Mouse (Mus musculus) cerebellum, postnatal 10 days (tissue): Measurements from ENCODE around the gene Adra2b.

Experiments used
- DNase-seq, 2 experiments: peaks; one replicate each; pipeline ENCODE4 v3.0.0; 2021; ENCODE audit warnings: mixed read lengths in 2 of 2

Gene Adra2b

DNA sequence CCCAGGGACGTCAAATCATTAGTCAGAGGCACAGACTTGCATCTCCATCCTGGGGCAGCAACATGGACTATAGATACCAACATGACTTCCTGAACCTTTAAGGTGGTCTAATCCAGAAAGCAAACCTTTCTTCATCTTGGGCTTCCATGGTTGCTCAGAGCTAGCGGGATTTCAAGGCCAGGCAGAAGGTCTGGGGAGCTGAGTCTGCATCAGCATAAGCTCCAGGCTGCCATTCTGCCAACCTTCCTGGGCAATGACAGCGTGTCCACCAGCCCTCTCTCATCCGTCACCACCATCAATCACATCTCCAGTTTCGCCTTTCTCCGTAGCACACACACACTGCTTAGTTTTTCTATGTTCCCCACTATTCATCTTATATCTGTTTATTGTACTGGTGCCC lies 23.7 kb upstream of the Adra2b start:
- no peak for DNase-seq

DNA sequence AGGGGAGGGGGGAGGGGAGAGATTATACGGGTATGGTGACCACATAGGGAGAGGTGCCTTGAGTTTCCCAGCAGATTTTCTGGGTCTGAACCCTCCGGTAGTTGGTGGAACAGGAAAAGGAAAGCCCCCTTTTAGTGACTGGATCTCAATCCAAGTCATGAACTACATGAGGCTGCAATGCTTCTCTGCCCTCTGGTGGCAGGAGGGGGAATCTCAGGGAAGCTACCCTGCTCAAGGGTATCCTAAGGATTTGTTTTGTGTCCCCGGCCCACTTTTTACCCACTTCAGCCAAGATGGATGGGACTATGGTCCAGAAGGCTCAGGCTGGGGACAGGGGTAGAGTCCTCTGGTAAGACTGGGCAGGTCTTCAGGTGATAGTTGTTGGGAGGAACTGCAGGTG lies 21.8 kb upstream of the Adra2b start:
- peak; percentile 84 to 88 for DNase-seq

DNA sequence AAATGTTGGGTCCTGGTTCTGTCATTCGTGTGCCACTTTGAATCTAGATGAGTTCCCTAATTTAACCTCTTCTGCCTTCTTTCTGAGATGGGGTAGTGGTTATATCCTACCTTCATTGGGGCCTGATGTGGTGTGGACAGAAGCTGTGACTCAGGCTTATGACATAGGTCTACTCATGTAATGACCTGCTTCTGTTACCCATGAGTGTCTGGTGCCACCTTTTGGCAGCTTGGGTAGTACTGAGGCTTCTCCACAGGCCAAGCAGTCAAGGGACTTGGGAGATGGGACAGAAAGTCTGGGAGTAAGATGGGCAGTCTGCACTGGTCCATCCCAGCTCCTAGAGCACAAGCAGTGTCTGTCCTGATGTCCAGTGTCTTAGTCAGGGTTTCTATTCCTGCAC lies 16.7 kb upstream of the Adra2b start:
- DNase-seq = peak in 1 of 2 experiments; percentile 43

DNA sequence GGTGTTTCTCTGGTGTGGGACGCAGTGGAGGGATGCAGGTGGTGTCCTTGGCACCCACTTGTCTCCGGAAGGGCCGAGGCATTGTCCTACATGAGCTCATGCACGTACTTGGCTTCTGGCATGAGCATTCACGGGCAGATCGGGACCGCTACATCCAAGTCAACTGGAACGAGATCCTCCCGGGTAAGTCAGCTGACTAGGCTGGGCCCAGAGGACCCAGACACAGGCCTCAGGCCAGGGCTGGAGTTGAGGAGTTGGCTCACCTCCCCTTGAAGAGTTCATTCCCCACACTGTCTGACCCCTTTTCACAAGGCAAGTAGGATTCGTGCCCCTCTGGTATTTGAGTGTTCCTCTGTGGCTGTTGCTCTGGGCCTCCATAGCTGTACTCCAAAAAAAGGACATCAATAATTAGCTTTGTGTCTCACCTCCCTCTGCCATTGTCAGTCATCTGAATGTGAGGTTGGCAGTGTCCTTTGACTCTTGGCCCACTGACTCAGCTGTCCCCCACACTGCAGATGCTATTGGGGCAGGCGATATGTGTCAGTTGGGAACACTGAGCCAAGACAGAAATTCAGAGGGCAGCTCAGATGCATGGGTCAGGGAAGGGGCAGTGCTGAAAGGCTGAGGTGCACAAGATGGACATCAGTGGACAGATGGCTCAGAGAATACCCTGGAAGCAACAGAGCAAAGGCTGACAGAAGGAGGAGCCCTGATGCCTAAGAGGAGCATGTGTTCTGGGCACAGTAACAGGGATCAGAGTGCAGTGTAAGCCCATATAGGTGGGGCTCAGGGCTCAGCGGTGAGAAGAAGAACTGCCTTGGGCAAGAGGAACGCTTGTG lies 15.6 kb upstream of the Adra2b start:
- peak; percentile 57 to 68 for DNase-seq

DNA sequence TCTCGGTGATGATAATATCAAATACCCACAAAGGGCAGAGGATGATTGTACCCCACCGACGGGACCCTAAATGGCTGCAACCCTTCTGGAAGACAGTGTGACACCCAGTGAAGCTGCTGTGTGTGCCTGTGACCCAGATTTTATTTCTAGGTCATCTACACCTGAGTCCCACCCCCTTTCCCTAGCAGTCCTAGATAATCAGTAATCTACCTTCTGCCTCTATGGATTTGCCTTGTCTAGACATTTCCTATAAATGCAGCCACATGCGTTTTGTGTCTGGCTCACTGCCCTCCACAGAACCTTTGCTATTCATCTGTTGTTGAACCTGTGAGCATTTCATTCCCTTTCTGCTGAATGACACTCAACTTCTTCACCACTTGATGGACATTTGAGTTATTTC lies 9.1 kb upstream of the Adra2b start:
- no peak for DNase-seq

DNA sequence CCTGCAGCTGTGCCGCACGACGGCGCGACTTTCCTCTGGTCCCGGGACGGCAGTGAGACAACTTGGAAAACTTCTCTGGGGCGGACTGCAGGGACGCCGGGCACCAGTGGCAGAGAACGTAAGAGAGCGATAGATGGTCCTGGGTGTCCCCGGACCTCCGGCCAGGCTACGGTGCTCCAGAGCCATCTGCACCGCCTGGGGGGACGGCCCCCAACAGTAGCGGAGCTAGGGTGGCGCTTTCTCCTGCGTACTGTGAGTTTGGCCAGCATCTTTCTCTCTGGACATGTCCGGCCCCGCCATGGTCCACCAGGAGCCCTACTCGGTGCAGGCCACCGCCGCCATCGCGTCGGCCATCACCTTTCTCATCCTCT lies 259 bp downstream of the Adra2b start:
- DNase-seq = peak; percentile 13 to 19

DNA sequence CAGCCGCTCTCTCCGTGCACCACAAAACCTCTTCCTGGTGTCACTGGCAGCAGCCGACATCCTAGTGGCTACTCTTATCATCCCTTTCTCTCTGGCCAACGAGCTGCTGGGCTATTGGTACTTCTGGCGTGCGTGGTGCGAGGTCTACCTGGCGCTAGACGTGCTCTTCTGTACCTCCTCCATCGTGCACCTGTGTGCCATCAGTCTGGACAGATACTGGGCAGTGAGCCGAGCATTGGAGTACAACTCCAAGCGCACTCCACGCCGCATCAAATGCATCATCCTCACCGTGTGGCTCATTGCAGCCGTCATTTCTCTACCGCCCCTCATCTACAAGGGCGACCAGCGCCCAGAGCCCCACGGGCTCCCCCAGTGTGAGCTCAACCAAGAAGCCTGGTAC lies 688 bp downstream of the Adra2b start:
- peak; percentile 59 to 64 for DNase-seq

DNA sequence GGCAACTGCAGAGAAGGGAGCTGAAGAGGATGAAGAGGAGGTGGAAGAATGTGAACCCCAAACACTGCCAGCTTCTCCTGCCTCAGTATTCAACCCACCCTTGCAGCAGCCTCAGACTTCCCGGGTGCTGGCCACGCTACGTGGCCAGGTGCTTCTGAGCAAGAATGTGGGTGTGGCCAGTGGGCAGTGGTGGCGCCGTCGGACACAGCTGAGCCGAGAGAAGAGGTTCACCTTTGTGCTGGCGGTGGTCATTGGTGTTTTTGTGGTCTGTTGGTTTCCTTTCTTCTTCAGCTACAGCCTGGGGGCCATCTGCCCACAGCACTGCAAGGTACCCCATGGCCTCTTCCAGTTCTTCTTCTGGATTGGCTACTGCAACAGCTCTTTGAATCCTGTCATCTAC lies 1.4 kb downstream of the Adra2b start:
- DNase-seq = no peak

DNA sequence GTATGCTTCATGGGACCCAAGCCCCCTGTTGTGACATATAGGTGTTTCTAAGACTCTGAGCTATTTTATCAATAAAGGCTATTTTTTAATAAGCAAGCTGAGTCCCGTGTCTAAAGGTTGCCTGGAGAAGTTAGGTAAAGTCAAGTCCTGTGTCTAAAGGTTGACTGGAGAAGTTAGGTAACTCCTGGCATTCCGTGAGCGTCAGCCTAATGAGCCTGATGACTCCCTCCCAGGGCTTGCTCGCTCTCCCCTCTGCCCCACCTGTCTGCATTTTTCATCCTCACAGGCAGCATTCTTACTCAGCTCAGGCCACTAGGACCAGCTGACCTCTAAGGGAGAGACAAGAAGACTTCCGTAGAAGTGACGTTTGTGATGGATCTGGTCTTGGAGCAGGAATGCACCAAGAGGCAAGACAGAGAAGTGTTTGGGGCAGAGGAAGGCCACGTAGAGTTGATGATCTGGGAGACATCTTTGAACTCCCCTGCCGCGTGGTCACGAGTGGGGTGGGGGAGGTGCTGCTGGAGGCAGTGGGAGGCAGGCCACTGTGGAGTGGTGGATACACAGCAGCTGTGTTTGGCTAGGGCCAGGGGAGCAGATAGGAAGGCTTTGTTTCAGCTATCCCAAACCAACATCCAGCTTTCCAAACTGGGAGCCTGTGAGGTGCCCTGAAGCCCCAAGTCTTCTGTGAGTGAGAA lies 4.3 kb downstream of the Adra2b start:
- DNase-seq = no peak

DNA sequence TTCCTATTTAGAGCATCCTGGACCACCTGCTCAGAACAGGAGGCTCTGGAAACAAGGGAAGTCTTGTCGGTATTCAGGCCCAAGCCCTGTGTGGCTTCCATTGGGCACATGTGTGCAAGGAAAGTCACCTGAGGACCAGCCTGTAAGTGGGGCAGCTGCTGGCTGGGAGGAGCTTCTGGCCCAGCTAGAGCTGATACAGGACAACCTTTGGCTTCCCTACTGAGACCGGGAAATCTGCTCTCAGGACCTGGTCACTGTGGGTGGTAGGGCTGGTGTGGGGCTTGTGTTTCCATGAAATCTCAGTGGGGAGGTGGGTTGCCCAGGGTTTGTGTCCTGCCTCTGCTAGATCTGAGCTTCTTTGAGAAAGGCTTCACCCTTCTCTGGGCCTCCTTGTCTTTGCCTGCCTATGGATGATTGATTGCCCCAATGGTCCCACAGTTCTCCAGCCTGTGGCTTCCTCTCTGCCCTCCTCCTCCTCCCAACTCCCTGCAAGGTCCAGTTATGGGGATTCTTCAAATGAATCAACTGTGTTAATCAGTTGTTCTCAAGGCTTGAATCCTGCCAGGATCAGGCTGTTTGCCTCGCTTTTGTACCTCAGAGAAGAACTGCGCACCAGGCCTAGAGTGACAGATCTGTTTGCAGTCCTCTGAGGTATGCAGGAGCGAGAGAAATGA lies 6.8 kb downstream of the Adra2b start:
- no peak for DNase-seq

DNA sequence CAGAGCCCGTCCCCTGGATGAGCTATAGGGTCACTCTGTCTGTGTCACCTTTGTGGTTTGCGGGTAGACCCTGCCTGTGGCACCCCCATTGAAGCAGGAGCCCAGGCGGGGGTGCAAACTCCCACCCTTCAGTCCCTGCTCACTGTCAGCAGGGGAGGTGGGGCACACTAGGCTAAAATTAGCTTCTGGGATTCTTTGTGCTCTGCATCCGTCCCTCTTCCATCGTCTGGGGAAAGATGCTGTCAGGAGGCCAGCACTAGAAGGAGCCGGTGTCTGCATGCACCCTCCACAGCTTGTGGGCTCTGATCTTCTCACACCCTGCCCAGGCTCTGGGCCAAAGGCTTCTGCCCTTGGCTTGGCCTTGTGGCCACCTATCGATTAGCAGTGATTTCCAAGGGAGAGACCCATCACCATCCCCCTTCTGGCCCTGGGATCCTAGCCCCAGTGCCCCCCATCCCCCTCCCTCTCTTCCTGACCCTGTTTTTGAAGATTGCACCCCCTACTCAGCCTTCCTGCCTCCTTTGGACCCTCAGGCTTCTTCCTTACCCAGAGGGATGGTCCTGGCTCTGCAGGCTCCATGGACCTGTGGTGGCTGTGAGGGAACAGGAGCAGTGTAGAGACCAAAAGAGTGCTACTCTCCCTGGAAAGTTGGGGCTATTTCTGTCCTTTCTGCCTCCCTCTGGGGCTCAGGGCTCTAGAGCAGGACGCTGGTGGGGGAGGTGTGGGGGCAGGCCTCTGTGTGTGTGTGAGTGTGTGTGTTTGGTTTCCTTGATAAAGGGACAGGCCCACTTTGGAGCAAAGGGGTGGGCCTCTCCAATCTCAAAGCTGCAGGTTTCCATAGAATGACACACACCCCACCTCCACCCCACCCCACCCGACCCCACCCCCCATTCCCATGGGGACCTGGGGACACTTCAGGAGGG lies 7.8 kb downstream of the Adra2b start:
- no peak for DNase-seq

DNA sequence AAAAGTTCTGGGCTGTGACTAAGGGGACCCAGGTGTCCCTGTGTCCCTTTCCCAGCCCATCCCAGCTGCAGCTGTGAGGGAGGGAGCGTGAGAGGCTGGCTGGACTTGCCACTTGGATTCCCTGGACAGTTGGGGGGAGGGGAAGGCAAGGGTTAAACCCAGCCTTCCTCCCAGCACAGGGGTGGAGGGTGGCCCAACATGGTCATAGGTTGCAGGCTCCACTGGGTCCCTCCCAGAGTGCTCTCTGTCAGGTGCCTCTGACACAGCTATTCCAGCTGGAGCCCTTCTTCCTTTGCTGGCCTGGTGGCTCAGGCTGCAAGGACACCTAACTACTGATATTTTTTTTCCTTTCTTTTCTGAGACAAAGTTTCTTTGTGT lies 8.5 kb downstream of the Adra2b start:
- no peak for DNase-seq

DNA sequence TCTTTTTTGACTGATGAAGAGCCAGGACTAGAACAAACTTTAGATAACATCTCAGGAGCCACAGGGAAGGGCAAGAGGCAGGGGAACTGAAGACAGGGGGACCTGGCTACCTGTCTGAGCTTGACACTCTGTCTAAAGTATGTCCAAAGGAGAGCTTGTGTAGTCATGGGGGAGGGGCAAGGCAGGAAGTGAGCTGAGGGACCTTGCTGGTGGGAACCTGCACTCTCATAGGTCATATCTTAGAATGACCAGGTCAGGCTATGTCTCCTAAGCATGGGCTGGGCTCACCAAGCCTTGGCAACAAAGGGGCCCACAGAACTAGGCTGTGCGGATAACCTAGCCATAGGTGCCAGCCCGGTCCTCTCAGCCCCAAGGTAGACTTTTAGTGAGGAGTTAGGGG lies 9.1 kb downstream of the Adra2b start:
- no peak for DNase-seq

DNA sequence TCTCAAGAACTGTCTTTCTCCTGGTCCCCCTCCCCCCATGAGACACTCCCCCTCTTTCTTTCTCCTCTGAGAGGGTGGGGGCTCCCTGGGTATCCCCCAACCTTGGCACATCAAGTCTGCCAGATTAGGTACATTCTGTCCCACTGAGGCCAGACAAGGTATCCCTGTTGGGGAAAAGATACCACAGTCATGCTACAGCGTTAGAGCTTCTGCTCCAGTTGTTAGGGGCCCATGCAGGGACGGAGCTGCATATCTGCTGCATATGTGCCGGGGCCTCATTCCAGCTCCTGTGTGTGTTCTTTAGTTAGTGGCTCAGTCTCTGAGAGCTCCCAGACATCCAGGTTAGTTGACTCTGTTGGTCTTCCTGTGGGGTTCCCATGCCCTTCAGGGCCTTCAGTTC lies 11.1 kb downstream of the Adra2b start:
- DNase-seq = no peak

DNA sequence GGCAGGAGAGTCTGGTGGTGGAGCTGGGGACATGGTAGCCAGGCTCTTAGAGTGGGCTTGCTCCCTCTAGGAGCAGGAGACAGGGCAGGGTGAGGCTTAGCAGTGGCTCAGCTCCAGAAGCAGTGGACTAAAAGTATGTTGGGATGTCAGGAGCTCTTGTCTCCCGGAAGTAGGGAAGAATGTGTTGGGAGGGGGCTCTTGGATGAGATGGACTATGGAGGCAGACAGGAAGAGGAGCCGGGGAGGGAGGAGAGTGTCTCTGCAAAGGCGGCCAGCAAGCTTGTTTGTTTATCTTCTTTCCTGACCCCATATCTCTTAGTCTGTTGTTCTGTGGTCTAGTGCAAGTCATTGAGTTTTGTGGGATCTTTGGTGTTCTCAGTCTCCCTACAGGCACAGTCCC lies 12.1 kb downstream of the Adra2b start:
- DNase-seq = no peak

DNA sequence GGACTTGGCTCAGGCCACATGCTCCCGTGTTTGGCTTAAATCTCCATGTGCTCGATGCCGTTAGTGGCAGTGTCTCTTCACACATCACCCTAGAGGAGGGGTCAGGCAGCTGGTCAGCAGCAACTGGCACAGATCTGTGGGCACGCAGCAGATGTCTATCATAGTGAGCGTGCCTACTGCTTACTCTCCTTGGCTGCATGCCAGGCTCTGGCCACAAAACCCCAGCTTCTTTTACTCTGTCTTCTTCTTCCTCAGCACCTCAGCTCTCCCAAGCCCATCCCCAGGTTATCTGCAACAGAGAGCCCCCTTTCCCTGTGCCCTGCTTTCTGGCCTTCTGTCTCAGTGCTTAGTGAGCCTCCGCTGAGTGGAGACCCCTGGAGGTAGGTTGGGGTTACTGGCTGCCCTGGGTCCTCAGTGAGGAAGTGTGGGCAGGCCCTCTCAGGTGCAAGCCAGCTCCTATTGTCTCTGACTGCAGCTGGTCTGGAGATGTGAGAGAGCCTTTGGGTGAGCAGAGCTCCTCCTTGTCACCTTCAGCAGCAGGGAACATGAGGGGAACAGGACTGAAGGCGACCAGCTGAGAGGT lies 12.8 kb downstream of the Adra2b start:
- DNase-seq = peak; percentile 42 to 44

DNA sequence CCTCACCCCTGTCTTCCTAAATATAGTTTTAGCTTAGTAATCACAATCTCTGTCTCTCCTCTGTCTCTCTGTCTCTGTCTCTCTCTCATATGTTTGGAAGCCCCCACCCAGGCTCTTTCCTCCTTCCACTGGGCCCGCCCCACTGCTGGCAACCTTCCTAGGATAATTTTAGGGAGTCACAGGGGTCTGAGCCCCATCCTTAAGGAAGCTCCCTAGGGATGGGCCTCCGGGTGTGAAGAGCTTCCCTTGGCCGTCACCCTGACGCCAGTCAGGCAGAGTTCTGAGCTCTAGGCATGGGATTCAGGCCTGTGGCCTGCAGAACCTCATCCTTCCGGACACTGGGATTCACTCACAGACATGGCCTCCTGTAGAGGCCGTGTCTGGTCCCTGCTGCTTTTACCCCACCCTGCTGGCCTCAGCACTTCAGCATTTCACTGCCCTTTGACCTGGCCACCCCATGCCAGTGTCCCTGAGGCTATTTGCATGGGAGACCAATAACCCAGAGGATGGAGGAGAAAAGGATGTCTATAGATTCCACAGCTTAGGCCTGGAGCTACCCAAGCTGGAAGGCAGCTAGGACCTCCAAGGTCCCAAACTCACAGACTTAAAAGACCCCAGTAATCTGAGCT lies 13.5 kb downstream of the Adra2b start:
- DNase-seq = no peak

DNA sequence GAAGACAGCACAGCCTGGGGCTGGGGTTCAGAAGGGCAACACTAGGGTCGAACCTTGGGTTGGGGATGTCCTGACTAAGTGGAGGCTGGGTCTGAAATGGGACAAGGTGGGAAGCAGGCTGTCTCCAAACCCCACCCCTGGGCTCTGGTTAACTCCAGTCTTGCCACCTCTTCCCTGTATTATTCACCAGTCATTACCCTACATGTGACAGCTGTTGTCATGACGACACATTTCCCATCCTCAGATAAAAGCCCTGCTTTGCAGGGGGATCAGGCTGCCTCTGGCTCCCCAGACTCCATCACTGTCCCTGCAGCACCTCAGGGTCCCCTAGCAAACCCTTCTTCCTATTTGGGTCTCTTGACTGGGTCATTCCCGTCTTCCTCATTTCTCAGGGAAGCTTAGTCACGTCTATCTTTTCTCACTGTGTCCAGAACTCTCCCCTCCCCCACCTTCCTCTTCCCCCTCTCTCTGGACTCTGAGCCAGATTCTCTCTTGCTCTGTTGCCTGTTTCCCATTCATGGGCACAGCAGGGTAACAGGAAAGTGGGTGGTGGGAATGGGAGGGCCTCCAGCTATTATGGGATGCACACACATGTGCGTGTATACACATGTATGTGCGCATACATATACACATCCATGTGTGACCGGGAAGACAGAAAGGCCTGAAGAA lies 15.1 kb downstream of the Adra2b start:
- peak; percentile 20 to 24 for DNase-seq

DNA sequence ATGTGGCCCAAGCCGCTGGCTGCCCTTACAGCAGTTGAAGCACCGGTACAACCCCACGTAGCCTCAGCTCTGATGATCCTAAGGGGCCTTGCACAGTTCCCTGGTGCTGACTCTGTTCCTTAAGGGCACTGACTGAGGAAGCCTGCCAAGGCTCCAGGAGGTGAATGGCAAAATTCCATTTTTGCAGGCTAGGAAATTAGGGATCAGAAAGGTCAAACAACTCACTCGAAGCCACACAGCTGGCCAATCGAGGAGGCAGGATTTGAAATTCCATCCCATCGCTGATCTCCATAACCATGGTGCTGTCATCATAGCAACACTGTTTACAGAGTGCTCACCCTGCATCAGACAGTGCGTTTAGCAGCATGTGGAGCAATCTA lies 15.6 kb downstream of the Adra2b start:
- DNase-seq = no peak

DNA sequence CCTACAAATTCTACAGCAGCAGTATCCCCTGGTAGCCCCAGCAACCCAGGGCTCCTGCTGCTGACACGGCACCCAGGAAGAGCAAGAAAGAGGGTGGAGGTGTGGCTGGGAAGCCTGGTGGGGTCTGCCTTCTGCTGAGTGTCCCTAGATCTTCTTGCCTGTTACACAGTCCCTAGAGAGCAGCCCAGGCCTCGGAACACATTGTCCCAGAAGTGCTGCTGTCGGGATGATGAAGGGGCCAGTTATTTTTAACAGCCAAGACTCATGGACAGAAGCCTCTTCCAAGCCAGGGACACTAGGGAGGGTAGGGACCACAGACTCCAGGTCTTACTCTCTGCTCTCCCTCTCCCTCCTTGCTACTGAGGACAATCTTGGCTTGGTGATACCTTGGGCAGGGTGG lies 16.2 kb downstream of the Adra2b start:
- DNase-seq = no peak

DNA sequence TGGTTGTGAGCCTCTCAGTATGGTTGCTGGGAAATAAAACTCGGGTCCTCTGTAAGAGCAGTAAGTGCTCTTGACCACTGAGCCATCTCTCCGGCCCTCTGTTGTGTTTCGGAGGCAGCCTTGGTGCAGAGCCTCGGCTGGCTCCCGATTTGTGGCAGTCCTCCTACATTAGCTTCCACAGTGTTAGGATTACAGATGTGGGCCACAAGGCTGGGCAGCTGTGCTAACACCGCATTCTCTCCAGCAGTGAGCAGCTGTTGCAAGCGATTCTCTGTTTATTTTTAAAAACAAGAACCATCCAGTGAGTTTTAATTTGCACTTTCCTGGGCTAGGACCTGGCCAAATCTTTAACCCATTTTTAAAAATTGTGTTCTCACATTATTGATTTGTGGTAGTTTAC lies 20.9 kb downstream of the Adra2b start:
- DNase-seq = no peak

DNA sequence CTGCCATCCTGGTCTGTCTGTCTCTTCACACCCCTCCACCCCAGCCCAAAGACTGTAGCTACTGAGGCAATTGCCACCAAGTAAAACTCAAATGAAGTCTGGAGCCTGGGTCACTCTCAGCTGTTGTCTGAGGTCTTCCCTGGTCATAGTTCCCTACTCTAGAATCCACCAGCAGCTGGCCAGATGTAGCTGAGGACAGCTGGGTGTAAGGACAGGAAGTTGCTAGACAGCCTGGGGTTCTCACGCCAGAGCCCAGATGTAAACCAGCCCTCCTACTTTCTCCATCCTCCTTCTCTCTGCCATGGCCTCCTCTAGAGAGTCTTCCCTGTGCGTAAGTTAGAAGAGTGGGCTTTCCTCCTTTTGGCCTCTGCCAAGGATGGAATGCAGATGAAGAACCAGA lies 24.5 kb downstream of the Adra2b start:
- DNase-seq = no peak
